Mouse (Mus musculus): ENCODE measurements around the gene Sgip1. TPM values are rescaled to one million over a fixed set of nuclear protein-coding genes. Genes with fewer than 3 reads are reported as not detected.

Gene Sgip1
- total RNA-seq, 2 experiments from 2014 or later, result 0.87 to 2.2 TPM

- intact Hi-C loops (cut with DNase I), result no loop called here
- no peak for DNase-seq
These were observed 145.4 kb downstream of the Sgip1 start for GRCm38 (mm10) chr4:102886459-102886858.

- intact Hi-C loops (cut with DNase I), result no loop called here
- DNase-seq, result no peak
These were observed 145.8 kb downstream of the Sgip1 start for GRCm38 (mm10) chr4:102886902-102887301.

- intact Hi-C loops (cut with DNase I), result no loop called here
- no peak for DNase-seq
These were observed 146.9 kb downstream of the Sgip1 start for GRCm38 (mm10) chr4:102887770-102888689.

- DNase-seq, result no peak
- intact Hi-C loops (cut with DNase I), result no loop called here
These were observed 154.8 kb downstream of the Sgip1 start for GRCm38 (mm10) chr4:102895866-102896265.

GRCm38 (mm10) chr4:102898987-102899386 lies 157.9 kb downstream of the Sgip1 start:
- intact Hi-C loops (cut with DNase I), result no loop called here
- no peak for DNase-seq

- DNase-seq, result peak; percentile 30 to 36
- intact Hi-C loops (cut with DNase I), result no loop called here
These were observed 158.6 kb downstream of the Sgip1 start for GRCm38 (mm10) chr4:102899683-102900082.

GRCm38 (mm10) chr4:102900166-102900565 lies 159.1 kb downstream of the Sgip1 start:
- DNase-seq, result no peak
- intact Hi-C loops (cut with DNase I), result no loop called here

GRCm38 (mm10) chr4:102907843-102908427 lies 166.8 kb downstream of the Sgip1 start:
- intact Hi-C loops (cut with DNase I), result no loop called here
- no peak for DNase-seq

GRCm38 (mm10) chr4:102910191-102910590 lies 169.1 kb downstream of the Sgip1 start:
- intact Hi-C loops (cut with DNase I), result no loop called here

GRCm38 (mm10) chr4:102913176-102913575 lies 172.1 kb downstream of the Sgip1 start:
- DNase-seq, result no peak
- intact Hi-C loops (cut with DNase I), result no loop called here

More at GRCm38 (mm10) chr4:102910191-102910590, 169.1 kb downstream of the Sgip1 start:
- DNase-seq, result no peak

GRCm38 (mm10) chr4:102913700-102914327 lies 172.7 kb downstream of the Sgip1 start:
- intact Hi-C loops (cut with DNase I), result no loop called here
- DNase-seq, result peak in 1 of 2 experiments; percentile 5

GRCm38 (mm10) chr4:102918191-102918590 lies 177.1 kb downstream of the Sgip1 start:
- DNase-seq, result no peak

GRCm38 (mm10) chr4:102929491-102929890 lies 188.4 kb downstream of the Sgip1 start:
- intact Hi-C loops (cut with DNase I), result no loop called here

More at GRCm38 (mm10) chr4:102918191-102918590, 177.1 kb downstream of the Sgip1 start:
- intact Hi-C loops (cut with DNase I), result no loop called here

GRCm38 (mm10) chr4:102930679-102931078 lies 189.6 kb downstream of the Sgip1 start:
- intact Hi-C loops (cut with DNase I), result no loop called here
- no peak for DNase-seq

More at GRCm38 (mm10) chr4:102929491-102929890, 188.4 kb downstream of the Sgip1 start:
- DNase-seq, result no peak

- DNase-seq, result no peak
- intact Hi-C loops (cut with DNase I), result no loop called here
These were observed 199.2 kb downstream of the Sgip1 start for GRCm38 (mm10) chr4:102940266-102940665.

- no peak for DNase-seq
- intact Hi-C loops (cut with DNase I), result no loop called here
These were observed 199.6 kb downstream of the Sgip1 start for GRCm38 (mm10) chr4:102940738-102941137.

GRCm38 (mm10) chr4:102944325-102944724 lies 203.2 kb downstream of the Sgip1 start:
- intact Hi-C loops (cut with DNase I), result no loop called here
- no peak for DNase-seq

- DNase-seq, result no peak
- intact Hi-C loops (cut with DNase I), result no loop called here
These were observed 211.4 kb downstream of the Sgip1 start for GRCm38 (mm10) chr4:102952476-102952875.

GRCm38 (mm10) chr4:102955294-102955956 lies 214.3 kb downstream of the Sgip1 start:
- intact Hi-C loops (cut with DNase I), result no loop called here
- DNase-seq, result no peak

GRCm38 (mm10) chr4:102959409-102959808 lies 218.3 kb downstream of the Sgip1 start:
- intact Hi-C loops (cut with DNase I), result no loop called here
- no peak for DNase-seq

- no peak for DNase-seq
- intact Hi-C loops (cut with DNase I), result no loop called here
These were observed 223.1 kb downstream of the Sgip1 start for GRCm38 (mm10) chr4:102964174-102964573.
